Mouse (Mus musculus) left cerebral cortex, postnatal 36 days (tissue): Measurements from ENCODE around the gene 5730596B20Rik. TPM values are rescaled to one million over a fixed set of nuclear protein-coding genes. Genes with fewer than 3 reads are reported as not detected.

Experiments used
- DNase-seq, 2 experiments: peaks; one replicate each; pipeline ENCODE4 v3.0.0; 2021 to 2022; ENCODE audit warnings: low spot score in 2 of 2, mixed read lengths in 1 of 2
- intact Hi-C: fragments of 180-260 bp; cut with DNase I; formaldehyde crosslinking; loops from one replicate; pipeline ENCODE4 v1.15.1; 2025
- total RNA-seq, 2 experiments: library from RNA; stranded (reverse); gene quantifications; 2 replicates each; pipeline ENCODE4 v1.2.3; 2021

The 5730596B20Rik gene
- total RNA-seq, 2 experiments from 2014 or later: not detected

DNA sequence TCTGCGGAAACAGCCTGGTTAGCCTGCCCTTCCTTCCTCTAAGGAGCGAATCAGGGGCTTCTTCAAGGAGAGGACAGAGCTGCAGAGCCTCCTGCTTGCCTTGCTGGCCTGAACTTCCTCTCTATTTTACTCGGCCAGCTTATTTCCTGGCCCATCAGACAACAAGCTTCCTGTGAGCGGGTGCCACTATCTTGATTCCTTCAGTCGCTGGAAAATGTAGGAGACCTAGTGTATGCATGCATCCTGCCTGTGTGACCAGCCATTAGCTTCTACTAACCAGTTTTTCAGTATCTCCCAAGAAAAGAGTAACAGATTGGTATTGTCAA lies 6.4 kb upstream of the 5730596B20Rik start:
- DNase-seq: no peak
- intact Hi-C loops: no loop called here

DNA sequence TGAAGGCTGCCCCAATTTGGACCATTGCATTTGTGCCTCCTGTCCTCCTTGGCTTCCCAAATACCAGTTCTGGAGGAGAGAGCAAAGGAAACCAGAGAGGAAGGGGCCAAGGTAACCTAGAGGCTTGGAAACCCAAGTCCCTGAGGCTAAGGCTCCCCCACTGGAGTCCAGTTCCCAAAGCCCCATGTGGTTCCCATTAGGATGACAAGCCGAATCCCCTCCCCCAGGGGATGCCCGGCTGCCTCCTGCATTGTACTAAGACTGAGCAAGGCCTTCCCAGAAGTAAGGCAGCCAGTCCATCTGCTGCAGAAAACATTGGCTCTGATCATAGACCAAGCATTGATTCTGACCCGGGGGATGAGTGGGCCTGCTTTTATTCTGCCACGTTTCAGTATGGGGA lies 6.0 kb upstream of the 5730596B20Rik start:
- no peak for DNase-seq
- intact Hi-C loops: no loop called here

DNA sequence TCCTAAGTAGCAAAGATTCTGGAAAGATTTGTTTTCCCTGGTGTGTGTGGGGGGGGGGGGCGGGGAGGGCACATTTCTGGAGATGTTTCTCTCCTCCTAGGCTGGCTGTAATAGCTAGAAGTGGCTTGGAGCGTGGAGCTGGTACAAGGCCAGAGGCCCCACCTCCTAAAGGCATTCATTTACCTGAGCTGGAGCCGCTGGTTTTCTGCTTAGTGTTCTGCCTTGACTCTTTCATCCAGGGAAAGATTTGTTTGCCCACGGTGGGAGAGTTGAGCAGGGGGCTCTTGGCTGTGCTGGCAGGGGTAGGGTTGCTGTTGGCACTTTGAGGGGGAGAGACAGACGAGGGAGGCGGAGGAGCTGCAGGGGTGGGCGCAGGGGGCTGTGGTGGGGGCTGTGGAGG lies 5.4 kb upstream of the 5730596B20Rik start:
- intact Hi-C loops: no loop called here

DNA sequence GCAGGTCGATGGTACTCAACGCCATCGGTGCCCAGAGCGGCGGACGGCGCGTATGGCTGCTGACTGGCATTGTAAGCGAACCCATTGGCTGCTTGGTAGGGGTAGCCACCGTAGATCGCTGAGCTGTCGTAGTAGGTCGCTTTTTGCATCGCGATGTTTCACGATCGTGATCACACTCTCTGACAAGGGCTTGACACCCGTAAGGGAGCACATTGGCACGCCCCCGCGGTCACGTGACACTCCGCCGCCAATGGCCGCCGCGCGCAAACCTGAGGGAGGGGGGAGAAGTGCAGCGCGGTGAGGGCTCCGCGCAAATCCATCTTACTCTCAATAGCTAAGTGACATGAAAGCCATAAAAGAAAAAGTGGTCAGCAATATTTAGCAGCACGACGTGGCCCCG lies 4.8 kb upstream of the 5730596B20Rik start:
- DNase-seq: no peak
- intact Hi-C loops: no loop called here

More for the DNA sequence above, 5.4 kb upstream of the 5730596B20Rik start:
- DNase-seq: no peak

DNA sequence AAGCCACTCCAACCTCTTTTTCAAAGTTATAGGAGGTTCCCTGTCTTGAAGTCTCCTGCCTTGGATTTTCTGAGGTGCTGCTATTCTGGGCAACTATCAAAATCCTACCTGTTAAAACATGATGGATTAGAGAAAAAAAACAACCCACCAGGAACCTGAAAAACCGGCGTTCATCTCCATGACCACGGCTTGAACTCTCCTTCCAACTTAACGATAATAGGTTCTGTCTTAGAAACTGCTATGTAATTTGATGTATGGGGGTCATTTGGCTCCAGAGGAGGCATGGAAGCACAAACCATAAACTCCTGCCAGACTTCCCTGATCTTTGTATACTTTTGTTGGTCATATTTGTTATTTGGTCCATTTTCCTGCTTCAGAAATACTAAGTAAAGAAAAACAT lies 3.6 kb upstream of the 5730596B20Rik start:
- intact Hi-C loops: no loop called here
- DNase-seq: no peak

DNA sequence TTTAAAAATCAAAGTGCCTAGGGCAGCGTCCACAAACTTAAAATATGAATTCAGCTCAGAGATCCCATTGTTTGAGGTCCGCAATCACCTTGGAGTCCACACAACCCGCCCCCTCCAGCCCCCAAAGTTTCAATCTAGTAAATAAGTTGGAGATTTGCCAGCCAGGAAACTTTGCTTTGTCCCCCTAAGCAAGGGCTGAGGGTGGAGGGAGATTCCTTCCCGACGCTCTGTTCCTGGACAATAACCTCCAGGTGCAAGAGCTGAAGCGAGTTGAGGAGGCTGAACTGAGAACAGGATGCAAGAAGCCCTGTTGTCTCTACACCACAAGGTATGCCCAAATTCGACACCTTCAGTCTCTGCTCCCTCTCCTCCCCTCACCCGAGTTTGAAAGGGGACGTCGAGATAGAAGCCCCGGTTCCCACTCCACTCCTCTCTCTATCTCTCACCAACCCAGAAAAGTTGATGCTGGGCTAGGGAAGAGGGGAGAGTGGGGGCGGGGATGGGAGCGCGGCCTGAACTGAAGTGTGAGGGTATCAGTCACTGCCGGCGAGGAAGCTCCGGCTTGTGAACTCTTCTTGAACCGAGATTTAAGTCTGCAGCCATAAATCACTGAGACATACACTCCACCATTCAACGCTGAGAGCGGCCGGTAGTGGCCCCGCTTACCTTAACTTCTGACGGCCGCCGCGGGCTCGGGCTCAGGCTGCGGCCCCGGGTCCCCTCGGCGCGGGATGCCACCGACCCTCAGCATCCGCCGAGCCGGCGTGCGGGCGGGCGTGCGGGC lies 2.1 kb upstream of the 5730596B20Rik start:
- intact Hi-C loops: no loop called here

DNA sequence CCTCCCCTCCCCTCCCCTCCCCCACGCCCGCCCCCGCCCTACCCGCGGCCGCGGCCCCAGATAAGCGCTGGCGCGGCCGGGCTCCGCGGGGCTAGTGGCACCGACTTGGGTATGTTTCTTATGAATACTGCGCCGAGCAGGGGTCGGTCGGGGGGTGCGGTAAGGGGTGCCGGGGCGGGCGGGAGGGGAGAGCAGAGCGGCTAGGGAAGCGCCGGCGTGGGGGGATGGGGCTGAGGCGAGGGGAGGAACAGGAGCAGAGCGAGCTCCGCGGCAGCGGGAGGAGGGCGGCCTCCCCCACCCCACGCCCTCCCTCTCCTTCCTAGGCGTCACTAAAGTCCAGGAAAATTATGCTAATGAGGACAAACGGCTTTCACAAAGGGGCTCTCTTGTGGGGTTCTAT lies 1.4 kb upstream of the 5730596B20Rik start:
- intact Hi-C loops: no loop called here
- DNase-seq: no peak

More for the DNA sequence above, 2.1 kb upstream of the 5730596B20Rik start:
- DNase-seq: no peak

DNA sequence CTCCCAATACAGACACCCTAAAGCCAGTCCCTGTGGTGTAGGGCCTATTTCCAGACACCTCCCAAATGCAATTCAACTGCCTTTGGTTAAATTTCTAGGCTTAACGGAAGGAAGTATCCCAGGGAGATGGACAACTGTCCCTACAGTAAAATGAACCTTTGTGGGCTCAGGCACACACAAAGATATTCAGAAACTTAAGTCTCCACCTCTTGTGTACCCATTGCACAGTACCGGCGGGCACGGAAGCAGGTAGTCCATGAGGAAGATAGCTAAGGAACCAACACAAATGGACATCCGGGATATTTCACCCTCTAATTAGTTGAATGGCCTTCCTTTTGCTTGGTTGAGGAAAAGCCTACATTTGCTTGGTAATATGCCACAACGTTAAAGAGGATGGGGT lies 907 bp upstream of the 5730596B20Rik start:
- intact Hi-C loops: no loop called here
- no peak for DNase-seq

DNA sequence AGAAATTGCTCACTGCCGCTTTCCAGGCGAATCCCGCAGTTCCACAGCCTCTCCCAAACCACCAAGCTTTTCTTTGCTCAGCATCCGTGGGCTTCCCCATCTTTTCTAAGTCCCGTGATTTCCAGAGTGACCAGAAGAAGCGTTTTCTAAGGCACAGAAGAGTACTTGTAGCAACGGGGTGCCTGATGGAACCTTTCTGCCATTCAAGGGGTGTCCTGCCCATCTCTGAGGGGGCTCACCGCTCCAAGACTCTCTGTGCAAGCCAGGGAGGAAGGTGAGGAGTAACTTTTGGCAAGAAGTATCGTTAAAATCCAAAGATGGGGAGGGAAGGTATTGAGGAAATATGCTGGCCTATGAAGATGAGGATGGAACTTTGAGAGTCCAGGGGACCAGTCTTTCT lies 508 bp downstream of the 5730596B20Rik start:
- intact Hi-C loops: no loop called here
- no peak for DNase-seq

DNA sequence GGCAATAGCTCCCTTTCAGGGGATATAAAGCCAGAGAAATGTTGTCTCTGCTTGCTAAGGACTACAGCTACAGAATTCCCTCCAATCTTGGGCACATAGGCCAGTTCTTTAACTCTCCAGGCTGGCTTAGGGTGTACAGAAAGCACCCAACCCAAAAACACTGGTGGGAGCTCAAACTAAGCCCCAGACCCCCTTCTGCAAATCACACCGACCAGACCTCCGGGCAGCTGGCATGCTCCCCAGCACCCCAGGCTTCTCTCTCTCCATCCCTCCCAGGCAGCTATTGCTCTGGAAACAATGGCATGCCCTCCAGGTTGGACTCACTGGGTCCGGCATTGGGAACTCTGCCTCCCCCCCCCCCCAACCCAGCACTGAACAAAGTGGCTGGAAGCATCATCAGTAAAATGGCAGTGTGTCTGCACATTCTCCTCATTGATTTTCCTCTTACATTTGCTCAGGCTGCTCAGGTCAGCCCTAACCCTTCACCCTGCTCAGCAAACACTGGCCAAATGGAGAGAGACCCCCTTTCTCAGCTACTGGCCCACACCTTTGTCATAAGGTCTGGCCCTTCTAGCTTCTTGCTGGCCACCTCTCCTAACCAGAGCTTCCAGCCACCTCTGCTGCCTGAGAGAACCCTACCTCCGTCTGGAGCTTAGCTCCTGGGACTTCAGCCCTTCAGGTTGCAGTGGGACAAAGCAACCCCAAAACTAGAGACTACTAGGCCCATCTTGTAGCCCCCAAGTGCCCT lies 1.8 kb downstream of the 5730596B20Rik start:
- intact Hi-C loops: no loop called here
- DNase-seq: no peak

DNA sequence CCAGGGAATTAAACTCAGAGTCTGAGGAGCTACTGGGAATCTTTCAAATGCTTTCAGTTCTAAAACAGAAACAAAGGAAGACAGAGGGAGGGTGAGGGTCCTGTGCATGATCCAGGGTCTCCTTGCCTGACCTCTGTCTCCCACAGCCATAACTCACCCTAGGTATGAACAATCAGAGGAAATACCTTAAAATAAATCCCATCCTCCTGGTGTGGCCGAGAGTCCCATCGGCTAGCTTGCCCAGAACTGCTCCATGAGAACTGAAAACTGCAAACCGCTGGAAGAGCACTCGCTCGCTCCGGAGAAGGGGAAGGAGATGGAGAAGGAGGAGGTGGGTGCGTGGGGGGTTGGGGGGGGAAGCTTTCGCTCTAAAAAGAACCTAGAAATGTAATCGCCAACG lies 2.4 kb downstream of the 5730596B20Rik start:
- no peak for DNase-seq
- intact Hi-C loops: no loop called here

DNA sequence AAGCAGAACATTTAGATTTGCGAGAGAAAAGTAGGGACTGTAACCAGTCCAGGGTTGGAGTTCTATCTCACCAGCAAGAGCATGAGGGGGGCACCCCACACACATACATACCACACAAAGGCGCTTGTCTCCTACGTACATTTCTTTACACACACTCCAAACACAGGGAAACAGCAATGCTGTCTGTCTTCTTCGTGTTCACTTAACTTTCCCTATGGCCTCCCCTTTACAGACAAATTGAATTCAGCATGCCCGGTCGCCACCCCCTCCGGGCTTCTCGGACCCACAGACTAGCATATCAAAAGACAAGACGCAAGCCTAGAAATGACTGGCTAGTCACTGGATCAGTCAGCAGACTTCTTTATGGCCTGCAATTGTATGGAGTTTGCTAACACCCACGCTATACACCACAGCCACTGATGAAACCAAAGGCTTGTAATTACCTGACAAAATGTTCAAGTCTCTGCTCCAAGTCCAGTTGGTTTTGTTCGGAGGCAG lies 3.0 kb downstream of the 5730596B20Rik start:
- intact Hi-C loops: no loop called here
- DNase-seq: no peak

DNA sequence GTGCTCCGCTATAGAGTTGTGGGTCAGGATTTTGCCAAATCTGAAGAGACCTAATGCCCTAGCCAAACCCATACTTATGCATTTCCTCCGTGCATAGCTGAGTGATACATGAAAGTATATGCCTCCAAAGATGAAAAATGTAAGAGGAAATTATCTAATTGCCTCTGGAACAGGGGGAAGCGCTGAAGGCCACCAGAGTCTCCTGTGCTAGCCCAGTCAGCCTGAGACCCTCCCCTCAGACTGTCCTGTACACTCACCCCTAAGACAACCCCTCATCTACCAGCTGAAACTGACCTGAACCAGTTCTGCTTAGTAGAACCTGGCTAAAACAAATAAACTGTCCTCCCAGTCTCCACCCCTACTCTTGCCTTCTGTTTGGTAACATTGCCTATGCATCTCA lies 3.4 kb downstream of the 5730596B20Rik start:
- DNase-seq: no peak
- intact Hi-C loops: no loop called here

DNA sequence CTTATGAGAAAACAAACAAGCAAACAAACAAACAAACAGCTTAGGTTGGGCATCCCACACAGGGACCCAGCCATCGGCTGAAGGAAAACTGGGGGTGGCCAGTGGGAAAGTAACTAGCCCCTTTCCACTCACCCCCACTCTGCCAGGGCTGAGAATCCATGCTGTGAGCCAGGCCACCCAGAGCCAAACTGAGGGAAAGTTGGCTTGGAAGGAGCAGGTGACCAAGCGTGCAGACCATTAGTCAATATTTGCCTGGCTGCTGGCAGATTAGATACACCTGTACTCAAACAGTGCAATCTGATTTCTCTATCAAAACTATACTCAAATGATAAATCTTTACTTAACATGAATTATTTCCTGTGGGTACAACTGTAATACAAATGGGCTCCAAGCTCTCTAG lies 4.7 kb downstream of the 5730596B20Rik start:
- intact Hi-C loops: no loop called here
- no peak for DNase-seq

DNA sequence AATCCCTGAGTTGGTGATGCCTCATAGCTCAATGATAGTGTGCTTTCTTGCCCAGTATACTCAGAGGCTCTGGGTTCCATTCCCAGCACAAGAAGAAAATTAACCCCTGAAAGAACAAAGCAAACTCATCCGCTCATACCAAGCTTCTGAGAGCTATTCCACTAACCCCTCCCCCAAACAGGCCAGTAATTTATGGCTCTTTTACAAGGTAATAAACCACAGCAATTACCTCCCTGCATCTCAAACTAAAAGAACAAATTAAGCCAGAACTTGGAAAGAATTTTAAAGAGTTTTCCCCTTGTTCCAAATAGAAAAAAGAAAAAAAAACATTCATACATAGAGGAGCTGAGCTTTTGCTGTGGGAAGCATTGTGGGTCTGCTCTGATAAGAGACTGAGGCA lies 5.5 kb downstream of the 5730596B20Rik start:
- intact Hi-C loops: no loop called here
- DNase-seq: no peak

DNA sequence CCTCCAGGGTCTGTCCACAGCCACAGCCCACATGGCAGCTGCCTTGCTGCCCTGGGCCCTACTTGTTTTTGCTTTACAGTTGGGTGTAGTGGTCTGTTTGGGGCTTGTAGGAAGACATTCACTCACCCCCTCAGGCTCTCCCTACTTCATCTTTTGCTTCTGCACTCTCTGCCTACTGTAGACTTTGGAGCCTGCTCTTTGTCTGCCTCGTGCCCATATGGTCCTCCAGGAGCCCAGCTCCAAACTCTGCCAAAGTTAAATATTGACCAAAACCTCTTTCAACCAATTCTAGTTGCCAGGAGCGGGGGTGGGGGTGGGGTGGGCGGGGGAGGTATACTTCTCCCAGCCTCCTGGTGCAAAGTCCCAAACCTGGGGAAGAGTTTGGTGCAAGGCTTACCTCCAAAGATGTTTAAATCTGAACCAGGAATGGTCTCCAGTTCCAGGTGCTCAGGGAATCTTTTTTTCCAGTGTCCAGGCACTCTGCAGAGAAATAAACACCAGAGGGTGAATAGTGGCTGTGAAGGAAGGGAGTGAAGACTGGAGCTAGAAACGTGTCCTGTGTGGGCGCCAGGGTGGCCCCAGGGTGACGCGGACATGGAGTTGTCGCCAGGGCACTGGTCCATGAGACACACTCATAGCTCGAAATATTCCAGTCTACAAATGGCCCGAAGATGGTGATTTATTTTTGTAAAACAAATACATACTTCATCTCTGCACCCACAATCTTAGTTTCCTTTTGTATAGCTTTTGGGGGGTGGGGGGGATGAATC lies 6.2 kb downstream of the 5730596B20Rik start:
- intact Hi-C loops: no loop called here
- no peak for DNase-seq

DNA sequence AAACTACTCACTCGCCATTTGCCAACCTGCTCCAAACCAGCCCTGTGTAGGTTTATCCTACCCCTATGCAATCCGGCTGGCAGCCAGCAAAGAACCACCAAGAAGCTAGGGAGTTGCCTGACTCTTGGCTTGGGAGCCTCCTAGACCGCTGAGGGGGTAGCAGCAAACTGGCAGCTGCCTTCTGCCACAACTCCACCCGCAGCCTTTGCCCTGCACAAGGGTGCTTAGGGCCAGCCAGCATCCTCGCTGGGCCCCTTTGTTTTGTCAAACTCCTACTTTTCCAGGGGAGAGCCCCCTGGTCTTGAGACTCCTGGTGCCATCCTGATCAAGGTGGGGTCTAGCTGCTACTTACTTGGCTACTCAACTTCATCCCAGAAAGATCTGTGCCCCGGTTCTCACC lies 7.4 kb downstream of the 5730596B20Rik start:
- DNase-seq: no peak

DNA sequence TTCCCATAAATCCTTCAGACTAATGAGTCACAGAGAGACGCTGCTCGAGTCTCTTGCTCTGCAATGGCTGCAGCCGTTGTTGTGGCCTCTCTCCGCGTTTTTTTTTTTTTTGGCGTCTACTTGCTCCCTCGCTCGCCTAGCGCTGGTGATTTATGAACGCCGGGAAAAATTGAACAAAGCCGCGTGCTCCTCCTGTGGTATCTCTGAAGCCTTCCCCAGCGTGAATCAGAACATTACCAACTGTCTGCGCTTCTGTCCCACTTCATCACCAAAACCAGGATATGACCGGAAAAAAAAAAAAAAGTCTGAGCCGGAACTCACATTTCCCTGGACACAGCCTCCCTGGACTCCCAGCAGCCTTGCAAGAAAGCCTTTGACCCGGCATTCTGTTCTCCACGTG lies 7.9 kb downstream of the 5730596B20Rik start:
- intact Hi-C loops: no loop called here
- DNase-seq: no peak

More for the DNA sequence above, 7.4 kb downstream of the 5730596B20Rik start:
- intact Hi-C loops: no loop called here

DNA sequence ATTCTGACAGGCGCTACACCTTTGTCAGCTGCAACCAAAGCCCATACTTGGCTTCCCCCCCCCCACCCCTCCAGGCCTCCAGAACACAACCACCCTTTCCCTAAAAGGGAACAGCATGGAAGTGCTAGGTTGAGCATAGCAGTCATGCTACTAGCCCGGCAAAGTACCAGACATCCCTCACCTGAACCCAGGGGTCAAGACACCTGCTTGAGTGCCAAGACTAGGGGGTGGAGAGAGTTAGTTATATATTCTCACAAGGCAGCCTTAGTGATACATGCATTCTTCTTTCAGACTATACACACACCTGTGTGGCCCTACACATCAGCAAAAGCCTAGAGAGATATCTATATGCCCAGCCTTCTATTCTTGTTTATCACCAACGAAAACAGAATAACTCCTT lies 8.5 kb downstream of the 5730596B20Rik start:
- intact Hi-C loops: no loop called here
- DNase-seq: no peak

DNA sequence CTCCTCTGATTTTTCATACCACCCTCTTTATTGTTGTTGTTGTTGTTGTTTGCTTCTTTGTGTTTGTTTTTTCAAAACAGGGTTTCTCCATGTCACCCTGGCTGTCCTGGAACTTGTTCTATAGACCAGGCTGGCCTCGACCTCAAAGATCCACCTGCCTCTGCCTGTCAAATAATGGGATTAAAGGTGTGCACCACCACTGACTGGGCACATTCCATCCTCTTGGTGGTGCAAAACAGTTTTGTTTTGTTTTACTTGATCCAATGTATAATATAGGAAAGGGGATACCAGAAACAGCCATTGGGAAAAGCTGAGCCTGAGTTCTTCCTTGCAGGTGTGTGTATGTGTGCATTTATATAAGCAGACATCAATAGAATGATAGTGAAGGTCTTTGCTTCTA lies 9.2 kb downstream of the 5730596B20Rik start:
- intact Hi-C loops: no loop called here

More for the DNA sequence above, 9.2 kb downstream of the 5730596B20Rik start:
- no peak for DNase-seq
